Mouse (Mus musculus): ENCODE results near the gene Iscu. TPM values are rescaled to one million over a fixed set of nuclear protein-coding genes. Genes with fewer than 3 reads are reported as not detected.
A peak's percentile ranks its signal among the peaks of the same experiment; 100 is the strongest.

Gene Iscu
- polyA plus RNA-seq, 1 experiment: 196 TPM

GRCm38 (mm10) chr5:113751521-113752157, 20.9 kb upstream of the Iscu start:
- TF ChIP-seq CTCF (IDR thresholded peaks at IDR 0.05; ENCODE audit: extremely low read depth, insufficient read depth, low read length): no peak
- no peak for TF ChIP-seq POLR2A (IDR thresholded peaks at IDR 0.05; ENCODE audit: extremely low read depth, insufficient read depth, low read length)
- no peak overlapping the region for H3K27ac ChIP-seq (ENCODE audit: insufficient read depth, low read length)
- H3K4me3 ChIP-seq (ENCODE audit: insufficient read depth, low read length): no peak overlapping the region
- H3K4me1 ChIP-seq (ENCODE audit: control insufficient read depth, insufficient read depth, low read length): no peaks in the 10 kb centered on the region

GRCm38 (mm10) chr5:113755347-113756030, 17.1 kb upstream of the Iscu start:
- TF ChIP-seq POLR2A (IDR thresholded peaks at IDR 0.05; ENCODE audit: extremely low read depth, insufficient read depth, low read length): no peak
- no peak for TF ChIP-seq CTCF (IDR thresholded peaks at IDR 0.05; ENCODE audit: extremely low read depth, insufficient read depth, low read length)
- Histone ChIP-seq H3K4me1 (ENCODE audit: control insufficient read depth, insufficient read depth, low read length) (0 out of 2 replicates have a peak, but pooled peaks cover 2% of the 10 kb centered on the region), H3K27ac (ENCODE audit: insufficient read depth, low read length) (no peak overlapping the region), H3K4me3 (ENCODE audit: insufficient read depth, low read length) (no peak overlapping the region)

- Histone ChIP-seq H3K4me1 (ENCODE audit: control insufficient read depth, insufficient read depth, low read length) (peaks cover 5% of the 10 kb centered on the region), H3K27ac (ENCODE audit: insufficient read depth, low read length) (no peak overlapping the region), H3K4me3 (ENCODE audit: insufficient read depth, low read length) (no peak overlapping the region)
- TF ChIP-seq CTCF (IDR thresholded peaks at IDR 0.05; ENCODE audit: extremely low read depth, insufficient read depth, low read length) (no peak), POLR2A (IDR thresholded peaks at IDR 0.05; ENCODE audit: extremely low read depth, insufficient read depth, low read length) (no peak)
Observed at GRCm38 (mm10) chr5:113761585-113761984, 11.0 kb upstream of the Iscu start.

- peaks cover 4% of the 10 kb centered on the region for H3K4me1 ChIP-seq (ENCODE audit: control insufficient read depth, insufficient read depth, low read length)
- TF ChIP-seq POLR2A (IDR thresholded peaks at IDR 0.05; ENCODE audit: extremely low read depth, insufficient read depth, low read length) (no peak), CTCF (IDR thresholded peaks at IDR 0.05; ENCODE audit: extremely low read depth, insufficient read depth, low read length) (no peak)
- H3K27ac ChIP-seq (ENCODE audit: insufficient read depth, low read length): no peak overlapping the region
- H3K4me3 ChIP-seq (ENCODE audit: insufficient read depth, low read length): no peak overlapping the region
Observed at GRCm38 (mm10) chr5:113764426-113764825, 8.1 kb upstream of the Iscu start.

- H3K27ac ChIP-seq (ENCODE audit: insufficient read depth, low read length): no peak overlapping the region
- peaks cover 6% of the 10 kb centered on the region for H3K4me1 ChIP-seq (ENCODE audit: control insufficient read depth, insufficient read depth, low read length)
- H3K4me3 ChIP-seq (ENCODE audit: insufficient read depth, low read length): no peak overlapping the region
- no peak for TF ChIP-seq CTCF (IDR thresholded peaks at IDR 0.05; ENCODE audit: extremely low read depth, insufficient read depth, low read length)
- no peak for TF ChIP-seq POLR2A (IDR thresholded peaks at IDR 0.05; ENCODE audit: extremely low read depth, insufficient read depth, low read length)
Observed at GRCm38 (mm10) chr5:113765641-113766526, 6.7 kb upstream of the Iscu start.

GRCm38 (mm10) chr5:113768806-113769205, 3.7 kb upstream of the Iscu start:
- no peak overlapping the region for H3K27ac ChIP-seq (ENCODE audit: insufficient read depth, low read length)

GRCm38 (mm10) chr5:113771213-113772162, 1.1 kb upstream of the Iscu start:
- TF ChIP-seq CTCF (IDR thresholded peaks at IDR 0.05; ENCODE audit: extremely low read depth, insufficient read depth, low read length) (no peak), POLR2A (IDR thresholded peaks at IDR 0.05; ENCODE audit: extremely low read depth, insufficient read depth, low read length) (peak; percentile 41; the same call in 1 of the 2 replicates)

More at GRCm38 (mm10) chr5:113768806-113769205, 3.7 kb upstream of the Iscu start:
- no peak overlapping the region for H3K4me3 ChIP-seq (ENCODE audit: insufficient read depth, low read length)
- H3K4me1 ChIP-seq (ENCODE audit: control insufficient read depth, insufficient read depth, low read length): peaks cover 6% of the 10 kb centered on the region
- 0 out of 2 replicates have a peak, but pooled peaks have one; percentile 34 for TF ChIP-seq POLR2A (IDR thresholded peaks at IDR 0.05; ENCODE audit: extremely low read depth, insufficient read depth, low read length)
- TF ChIP-seq CTCF (IDR thresholded peaks at IDR 0.05; ENCODE audit: extremely low read depth, insufficient read depth, low read length): no peak

GRCm38 (mm10) chr5:113772905-113773519, 464 bp downstream of the Iscu start:
- TF ChIP-seq POLR2A (IDR thresholded peaks at IDR 0.05; ENCODE audit: extremely low read depth, insufficient read depth, low read length): no peak
- no peak for TF ChIP-seq CTCF (IDR thresholded peaks at IDR 0.05; ENCODE audit: extremely low read depth, insufficient read depth, low read length)
- Histone ChIP-seq H3K4me1 (ENCODE audit: control insufficient read depth, insufficient read depth, low read length) (peaks cover 3% of the 10 kb centered on the region; the same call in 1 of the 2 replicates), H3K4me3 (ENCODE audit: insufficient read depth, low read length) (peak overlapping the region; percentile 99), H3K27ac (ENCODE audit: insufficient read depth, low read length) (no peak overlapping the region)

More at GRCm38 (mm10) chr5:113771213-113772162, 1.1 kb upstream of the Iscu start:
- peak overlapping the region; percentile 99 for H3K4me3 ChIP-seq (ENCODE audit: insufficient read depth, low read length)
- H3K27ac ChIP-seq (ENCODE audit: insufficient read depth, low read length): peak overlapping the region; percentile 100
- H3K4me1 ChIP-seq (ENCODE audit: control insufficient read depth, insufficient read depth, low read length): peaks cover 3% of the 10 kb centered on the region; the same call in 1 of the 2 replicates

Measured in cortical plate, adult 2 months (tissue).